Mouse (Mus musculus): ENCODE measurements around the gene Pex1. TPM values are rescaled to one million over a fixed set of nuclear protein-coding genes. Genes with fewer than 3 reads are reported as not detected.

Gene Pex1
- polyA plus RNA-seq, 1 experiment: 10.8 TPM

GRCm38 (mm10) chr5:3633951-3634350, 38.1 kb downstream of the Pex1 start:
- peak; percentile 31; the same call in 1 of the 2 replicates for TF ChIP-seq CTCF (conservative IDR thresholded peaks at IDR 0.05; ENCODE audit: insufficient read depth, insufficient read length, low read depth, low read length)
- TF ChIP-seq POLR2A (IDR thresholded peaks at IDR 0.05; ENCODE audit: low read depth, low read length): no peak

DNA sequence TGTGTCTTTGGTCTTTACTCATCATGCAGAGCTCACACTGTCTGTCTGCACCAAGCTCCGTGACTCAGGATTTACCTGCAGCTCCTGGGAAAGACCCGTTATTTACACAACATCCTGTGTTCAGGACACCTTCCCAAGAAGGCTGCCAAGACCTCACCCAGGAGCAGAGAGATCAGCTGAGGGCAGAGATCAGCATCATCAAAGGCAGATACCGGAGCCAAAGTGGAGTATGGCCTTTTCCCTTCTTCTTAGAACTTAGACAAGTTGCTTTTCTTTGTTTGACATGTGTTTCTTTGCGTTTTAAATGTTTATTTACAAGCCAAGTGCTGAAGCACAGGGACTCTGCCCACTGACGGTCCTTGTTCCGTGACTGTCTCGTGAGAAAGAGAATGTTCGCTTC, 39.4 kb downstream of the Pex1 start:
- Histone ChIP-seq H3K36me3 (ENCODE audit: control insufficient read depth, insufficient read depth, low read length) (peaks cover 2% of the 10 kb centered on the region; the same call in 1 of the 2 replicates), H3K27ac (ENCODE audit: insufficient read depth, low read depth, low read length) (no peak overlapping the region), H3K4me1 (ENCODE audit: control insufficient read depth, insufficient read depth, low read length) (no peaks in the 10 kb centered on the region), H3K27me3 (replicated peaks; ENCODE audit: control insufficient read depth, insufficient read depth, low read length) (no peaks in the 10 kb centered on the region), H3K4me3 (ENCODE audit: insufficient read depth, low read depth, low read length) (no peak overlapping the region)
- 81% methylated on average over 8 of the region's 8 CpGs for WGBS
- TF ChIP-seq POLR2A (IDR thresholded peaks at IDR 0.05; ENCODE audit: low read depth, low read length) (no peak), CTCF (conservative IDR thresholded peaks at IDR 0.05; ENCODE audit: insufficient read depth, insufficient read length, low read depth, low read length) (no peak)
- no peak for DNase-seq

More at GRCm38 (mm10) chr5:3633951-3634350, 38.1 kb downstream of the Pex1 start:
- Histone ChIP-seq H3K27ac (ENCODE audit: insufficient read depth, low read depth, low read length) (no peak overlapping the region), H3K4me1 (ENCODE audit: control insufficient read depth, insufficient read depth, low read length) (no peaks in the 10 kb centered on the region), H3K4me3 (ENCODE audit: insufficient read depth, low read depth, low read length) (no peak overlapping the region), H3K36me3 (ENCODE audit: control insufficient read depth, insufficient read depth, low read length) (peaks cover 2% of the 10 kb centered on the region; the same call in 1 of the 2 replicates), H3K27me3 (replicated peaks; ENCODE audit: control insufficient read depth, insufficient read depth, low read length) (no peaks in the 10 kb centered on the region)
- DNase-seq: no peak
- 78% methylated on average over 4 of the region's 4 CpGs for WGBS

GRCm38 (mm10) chr5:3644621-3645020, 48.8 kb downstream of the Pex1 start:
- Histone ChIP-seq H3K4me3 (ENCODE audit: insufficient read depth, low read depth, low read length) (no peak overlapping the region), H3K4me1 (ENCODE audit: control insufficient read depth, insufficient read depth, low read length) (peaks cover 5% of the 10 kb centered on the region; the same call in 1 of the 2 replicates), H3K27ac (ENCODE audit: insufficient read depth, low read depth, low read length) (no peak overlapping the region), H3K36me3 (ENCODE audit: control insufficient read depth, insufficient read depth, low read length) (peaks cover 10% of the 10 kb centered on the region), H3K27me3 (replicated peaks; ENCODE audit: control insufficient read depth, insufficient read depth, low read length) (no peaks in the 10 kb centered on the region)
- no peak for TF ChIP-seq CTCF (conservative IDR thresholded peaks at IDR 0.05; ENCODE audit: insufficient read depth, insufficient read length, low read depth, low read length)
- 88% methylated on average over 6 of the region's 6 CpGs for WGBS
- no peak for DNase-seq

DNA sequence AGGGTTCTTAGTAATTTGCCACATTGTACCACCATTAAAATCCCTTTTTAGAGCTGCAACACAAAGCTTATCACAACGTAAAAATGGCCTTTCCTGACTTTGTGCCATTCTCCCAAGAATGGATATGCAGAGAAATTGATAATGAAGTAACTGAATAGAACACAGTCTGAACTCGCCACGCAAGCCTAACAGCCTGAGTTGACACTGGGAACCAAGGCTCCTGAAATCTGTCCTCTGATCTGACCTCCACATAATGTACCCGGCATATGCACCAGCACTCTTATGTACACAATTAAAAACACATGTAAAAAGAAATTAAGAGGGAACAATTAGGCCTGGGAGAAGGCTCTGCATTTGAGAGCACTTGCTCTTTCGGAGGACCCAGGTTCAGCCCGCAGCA, 49.5 kb downstream of the Pex1 start:
- H3K4me3 ChIP-seq (ENCODE audit: insufficient read depth, low read depth, low read length): no peak overlapping the region
- no peak overlapping the region for H3K27ac ChIP-seq (ENCODE audit: insufficient read depth, low read depth, low read length)
- peaks cover 5% of the 10 kb centered on the region; the same call in 1 of the 2 replicates for H3K4me1 ChIP-seq (ENCODE audit: control insufficient read depth, insufficient read depth, low read length)
- 57% methylated on average over 6 of the region's 6 CpGs for WGBS
- H3K27me3 ChIP-seq (replicated peaks; ENCODE audit: control insufficient read depth, insufficient read depth, low read length): no peaks in the 10 kb centered on the region
- H3K36me3 ChIP-seq (ENCODE audit: control insufficient read depth, insufficient read depth, low read length): peaks cover 10% of the 10 kb centered on the region
- no peak for TF ChIP-seq CTCF (conservative IDR thresholded peaks at IDR 0.05; ENCODE audit: insufficient read depth, insufficient read length, low read depth, low read length)
- TF ChIP-seq POLR2A (IDR thresholded peaks at IDR 0.05; ENCODE audit: low read depth, low read length): no peak
- DNase-seq: no peak

DNA sequence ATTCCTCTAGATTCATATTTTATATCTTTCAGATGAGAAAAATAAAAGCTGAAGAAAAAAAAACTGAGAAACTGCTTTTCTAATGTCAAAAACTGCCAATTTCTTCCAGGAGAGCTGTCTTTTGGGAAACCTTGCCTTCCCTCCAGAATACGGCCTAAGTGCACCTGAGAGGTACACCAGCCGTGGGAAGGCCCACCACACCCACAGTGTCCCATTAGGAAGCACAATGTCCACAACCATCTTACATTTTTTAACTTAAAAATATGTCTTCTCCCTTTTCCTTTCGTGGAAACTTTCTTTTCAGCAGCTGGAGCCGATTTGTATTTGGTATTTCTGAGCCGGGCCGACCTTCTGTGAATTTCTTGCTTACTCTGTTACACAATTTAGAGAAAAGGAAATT, 50.7 kb downstream of the Pex1 start:
- H3K4me3 ChIP-seq (ENCODE audit: insufficient read depth, low read depth, low read length): peak overlapping the region; percentile 37
- DNase-seq: no peak
- no peaks in the 10 kb centered on the region for H3K27me3 ChIP-seq (replicated peaks; ENCODE audit: control insufficient read depth, insufficient read depth, low read length)
- H3K4me1 ChIP-seq (ENCODE audit: control insufficient read depth, insufficient read depth, low read length): peaks cover 5% of the 10 kb centered on the region; the same call in 1 of the 2 replicates
- TF ChIP-seq CTCF (conservative IDR thresholded peaks at IDR 0.05; ENCODE audit: insufficient read depth, insufficient read length, low read depth, low read length): no peak
- no peak for TF ChIP-seq POLR2A (IDR thresholded peaks at IDR 0.05; ENCODE audit: low read depth, low read length)
- H3K27ac ChIP-seq (ENCODE audit: insufficient read depth, low read depth, low read length): no peak overlapping the region
- peaks cover 6% of the 10 kb centered on the region for H3K36me3 ChIP-seq (ENCODE audit: control insufficient read depth, insufficient read depth, low read length)
- 15% methylated on average over 6 of the region's 6 CpGs for WGBS

- peak overlapping the region; percentile 89 for H3K4me3 ChIP-seq (ENCODE audit: insufficient read depth, low read depth, low read length)
- WGBS: under 1% methylated on average over 51 of the region's 60 CpGs
- DNase-seq: peak; percentile 68
Measured at GRCm38 (mm10) chr5:3646991-3647707, 51.3 kb downstream of the Pex1 start.

DNA sequence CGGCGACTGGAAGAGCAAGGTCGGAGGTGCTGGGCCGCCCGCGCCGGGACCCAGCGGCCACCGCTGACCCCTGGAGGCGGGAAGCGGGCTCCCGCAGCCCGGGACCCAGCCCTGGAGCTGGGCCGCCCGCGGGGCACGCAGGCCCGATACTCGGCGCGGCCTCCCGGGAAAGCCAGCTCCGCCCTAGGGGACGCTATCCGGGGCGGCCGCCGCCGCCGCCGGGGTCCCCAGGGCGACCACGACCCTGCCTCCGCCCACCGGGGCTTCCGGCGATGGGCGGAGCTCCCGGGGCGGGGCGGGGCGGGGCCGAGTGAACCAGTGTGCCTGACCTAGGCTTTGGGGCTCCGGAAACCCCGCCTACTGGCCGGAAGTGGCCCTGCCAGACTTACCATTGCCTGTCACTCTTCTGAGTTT, 51.8 kb downstream of the Pex1 start:
- peak; percentile 97 for DNase-seq
- WGBS: under 1% methylated on average over 37 of the region's 46 CpGs
- TF ChIP-seq POLR2A (IDR thresholded peaks at IDR 0.05; ENCODE audit: low read depth, low read length): no peak
- no peak for TF ChIP-seq CTCF (conservative IDR thresholded peaks at IDR 0.05; ENCODE audit: insufficient read depth, insufficient read length, low read depth, low read length)
- Histone ChIP-seq H3K27ac (ENCODE audit: insufficient read depth, low read depth, low read length) (peak overlapping the region; percentile 77), H3K4me3 (ENCODE audit: insufficient read depth, low read depth, low read length) (peak overlapping the region; percentile 89), H3K27me3 (replicated peaks; ENCODE audit: control insufficient read depth, insufficient read depth, low read length) (no peaks in the 10 kb centered on the region), H3K36me3 (ENCODE audit: control insufficient read depth, insufficient read depth, low read length) (peaks cover 6% of the 10 kb centered on the region), H3K4me1 (ENCODE audit: control insufficient read depth, insufficient read depth, low read length) (peaks cover 5% of the 10 kb centered on the region; the same call in 1 of the 2 replicates)

More at GRCm38 (mm10) chr5:3646991-3647707, 51.3 kb downstream of the Pex1 start:
- Histone ChIP-seq H3K36me3 (ENCODE audit: control insufficient read depth, insufficient read depth, low read length) (peaks cover 6% of the 10 kb centered on the region), H3K27me3 (replicated peaks; ENCODE audit: control insufficient read depth, insufficient read depth, low read length) (no peaks in the 10 kb centered on the region), H3K27ac (ENCODE audit: insufficient read depth, low read depth, low read length) (peak overlapping the region; percentile 77), H3K4me1 (ENCODE audit: control insufficient read depth, insufficient read depth, low read length) (peaks cover 5% of the 10 kb centered on the region; the same call in 1 of the 2 replicates)
- TF ChIP-seq CTCF (conservative IDR thresholded peaks at IDR 0.05; ENCODE audit: insufficient read depth, insufficient read length, low read depth, low read length) (peak; percentile 66), POLR2A (IDR thresholded peaks at IDR 0.05; ENCODE audit: low read depth, low read length) (no peak)

Data from kidney, adult 2 months (tissue).